Mouse (Mus musculus) macrophage (primary cell): ENCODE results near the gene Adgre5. TPM values are rescaled to one million over a fixed set of nuclear protein-coding genes. Genes with fewer than 3 reads are reported as not detected.
A peak's percentile ranks its signal among the peaks of the same experiment; 100 is the strongest.

Source experiments
- H3K27ac ChIP-seq: fragments of 350-480 bp; formaldehyde crosslinking; 2 replicates; pipeline ENCODE4 v1.9.0; 2021
- H3K36me3 ChIP-seq: fragments of 350-480 bp; formaldehyde crosslinking; 2 replicates; pipeline ENCODE4 v1.9.0; 2021; ENCODE audit errors: inconsistent target
- H3K4me3 ChIP-seq: fragments of 350-480 bp; formaldehyde crosslinking; 2 replicates; pipeline ENCODE4 v1.9.0; 2021; ENCODE audit errors: inconsistent target
- H3K79me2 ChIP-seq: fragments of 350-480 bp; formaldehyde crosslinking; 2 replicates; pipeline ENCODE4 v1.9.0; 2021; ENCODE audit errors: inconsistent target
- WGBS: methylation state at CpG from one replicate; pipeline ENCODE4 v1.1.7; 2026; ENCODE audit warnings: inconsistent platforms; ENCODE audit not compliant: missing documents; 5-methylcytosine and 5-hydroxymethylcytosine counted together
- polyA plus RNA-seq: library from polyadenylated mRNA; stranded (reverse); fragments of 250-400 nt; gene quantifications from 3 replicates; pipeline ENCODE4 v1.2.4, GENCODE M21; 2018; ENCODE audit warnings: inconsistent platforms

Adgre5 gene
- polyA plus RNA-seq, 1 experiment from 2014 or later, result 147 TPM

DNA sequence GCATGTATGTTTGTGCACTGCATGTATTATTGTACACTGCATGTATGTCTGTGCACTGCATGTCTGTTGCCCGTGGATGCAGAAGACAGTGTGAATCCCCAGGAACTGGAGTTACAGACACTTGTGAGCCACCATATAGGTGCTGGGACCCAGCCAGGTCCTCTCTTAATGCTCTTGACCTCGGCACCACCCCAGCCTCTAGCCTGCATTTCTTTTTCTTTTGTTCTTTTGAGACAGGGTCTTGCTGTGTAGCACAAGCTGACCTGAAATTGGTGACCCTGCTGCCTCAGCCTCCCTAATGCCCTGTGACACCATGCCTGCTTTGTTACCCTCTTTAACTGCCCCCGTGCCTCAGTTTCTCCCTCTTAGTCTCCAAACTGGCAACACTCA, 545 bp downstream of the Adgre5 start:
- Histone ChIP-seq H3K4me3 (peak overlapping the region; percentile 45), H3K36me3 (no peaks in the 10 kb centered on the region), H3K27ac (peak overlapping the region; percentile 40), H3K79me2 (peaks cover 48% of the 10 kb centered on the region; the same call in 1 of the 2 replicates)
- 16% methylated on average over 3 of the region's 3 CpGs for WGBS

DNA sequence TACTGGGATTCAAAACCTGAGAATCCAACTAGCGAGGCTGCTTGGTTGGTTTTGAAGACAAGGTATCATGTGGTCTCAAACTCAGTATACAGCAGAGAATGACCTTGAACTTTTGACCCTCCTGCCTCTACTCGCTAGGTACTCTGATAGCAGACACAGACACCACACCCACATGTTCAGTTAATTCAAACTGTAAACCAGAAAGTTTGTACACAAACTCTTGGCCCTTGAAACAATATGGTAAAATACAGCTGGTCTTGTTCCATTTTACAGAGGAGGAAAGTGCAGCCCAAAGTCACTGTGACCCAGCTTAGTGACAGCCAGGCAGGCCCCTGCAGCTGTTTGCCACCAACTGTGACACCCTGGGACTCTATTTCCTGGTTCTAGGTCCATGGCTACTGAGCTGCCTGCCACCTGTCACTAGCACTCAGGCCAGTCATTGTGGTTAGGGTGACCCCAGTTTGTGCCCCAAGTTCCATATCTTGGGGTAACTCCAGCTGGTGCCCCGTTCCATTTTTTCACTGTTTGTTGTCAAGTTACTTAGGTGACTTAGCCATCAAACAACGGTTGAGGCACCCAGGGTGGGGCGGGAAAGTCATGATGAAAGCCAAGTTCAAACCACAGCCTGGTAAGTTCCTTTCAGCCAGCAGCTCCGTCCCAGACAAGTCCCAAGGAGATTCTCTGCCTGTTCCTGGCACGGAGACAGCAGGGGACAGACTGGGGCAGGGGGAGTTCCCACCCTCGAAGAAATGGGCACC, 1.2 kb downstream of the Adgre5 start:
- peak overlapping the region; percentile 45 for H3K4me3 ChIP-seq
- H3K27ac ChIP-seq, result 0 out of 2 replicates have a peak overlapping the region, but pooled peaks have one; percentile 40
- no peaks in the 10 kb centered on the region for H3K36me3 ChIP-seq
- peaks cover 55% of the 10 kb centered on the region; the same call in 1 of the 2 replicates for H3K79me2 ChIP-seq
- 39% methylated on average over 8 of the region's 8 CpGs for WGBS

DNA sequence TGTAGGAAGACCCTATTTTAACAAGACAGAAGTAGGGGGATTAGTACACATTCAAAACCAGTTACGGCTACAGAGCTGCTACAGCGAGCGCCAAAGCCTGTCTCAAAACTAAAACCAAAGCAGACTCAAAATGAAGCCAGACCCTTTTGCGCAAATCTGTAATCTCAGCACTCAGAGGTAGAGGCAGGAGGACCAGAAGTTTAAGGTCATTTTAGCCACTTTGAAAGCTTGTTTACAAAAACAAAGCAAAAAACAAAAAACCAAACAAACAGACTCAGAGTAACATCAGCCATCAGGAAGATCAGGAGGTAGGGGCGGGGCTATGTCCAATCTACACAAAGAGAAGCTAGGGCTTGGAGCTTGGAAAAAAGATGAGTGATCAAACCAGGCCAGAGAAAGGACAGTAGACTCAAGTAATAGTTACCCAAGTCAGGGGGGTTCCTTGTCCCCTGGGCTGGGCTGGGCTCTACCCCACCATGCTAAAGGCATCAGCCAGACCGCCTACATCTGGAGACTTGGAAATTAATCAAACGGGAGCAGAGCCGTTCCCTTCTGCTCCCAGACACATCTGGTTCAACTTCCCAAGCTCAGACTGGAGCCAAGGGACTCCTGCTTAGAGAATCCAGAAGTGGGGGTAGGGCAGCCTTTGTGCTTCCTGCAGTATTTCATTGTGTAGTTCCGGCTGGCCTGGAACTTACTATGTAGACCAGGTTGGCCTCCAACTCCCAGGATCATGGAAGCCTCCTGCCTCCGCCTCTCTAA, 2.0 kb downstream of the Adgre5 start:
- WGBS, result 85% methylated on average over 10 of the region's 10 CpGs
- Histone ChIP-seq H3K79me2 (peaks cover 62% of the 10 kb centered on the region; the same call in 1 of the 2 replicates), H3K4me3 (no peak overlapping the region), H3K27ac (no peak overlapping the region), H3K36me3 (peaks cover 2% of the 10 kb centered on the region; the same call in 1 of the 2 replicates)

- Histone ChIP-seq H3K36me3 (peaks cover 12% of the 10 kb centered on the region; the same call in 1 of the 2 replicates), H3K79me2 (peaks cover 69% of the 10 kb centered on the region; the same call in 1 of the 2 replicates), H3K4me3 (no peak overlapping the region), H3K27ac (peak overlapping the region; percentile 71)
- WGBS, result 22% methylated on average over 4 of the region's 4 CpGs
Observed at GRCm38 (mm10) chr8:83737852-83738562, 3.1 kb downstream of the Adgre5 start.

GRCm38 (mm10) chr8:83737346-83737745, 3.8 kb downstream of the Adgre5 start:
- Histone ChIP-seq H3K27ac (peak overlapping the region; percentile 71), H3K36me3 (peaks cover 18% of the 10 kb centered on the region), H3K79me2 (peaks cover 69% of the 10 kb centered on the region; the same call in 1 of the 2 replicates), H3K4me3 (no peak overlapping the region)
- WGBS, result 89% methylated on average over 4 of the region's 4 CpGs

GRCm38 (mm10) chr8:83736681-83737080, 4.4 kb downstream of the Adgre5 start:
- Histone ChIP-seq H3K36me3 (peaks cover 25% of the 10 kb centered on the region), H3K27ac (no peak overlapping the region), H3K79me2 (peaks cover 69% of the 10 kb centered on the region; the same call in 1 of the 2 replicates), H3K4me3 (no peak overlapping the region)
- 67% methylated on average over 4 of the region's 4 CpGs for WGBS

- Histone ChIP-seq H3K4me3 (no peak overlapping the region), H3K36me3 (peaks cover 62% of the 10 kb centered on the region), H3K79me2 (peaks cover 43% of the 10 kb centered on the region; the same call in 1 of the 2 replicates), H3K27ac (no peak overlapping the region)
- WGBS, result 41% methylated on average over 6 of the region's 6 CpGs
Observed at GRCm38 (mm10) chr8:83732919-83733318, 8.2 kb downstream of the Adgre5 start.

DNA sequence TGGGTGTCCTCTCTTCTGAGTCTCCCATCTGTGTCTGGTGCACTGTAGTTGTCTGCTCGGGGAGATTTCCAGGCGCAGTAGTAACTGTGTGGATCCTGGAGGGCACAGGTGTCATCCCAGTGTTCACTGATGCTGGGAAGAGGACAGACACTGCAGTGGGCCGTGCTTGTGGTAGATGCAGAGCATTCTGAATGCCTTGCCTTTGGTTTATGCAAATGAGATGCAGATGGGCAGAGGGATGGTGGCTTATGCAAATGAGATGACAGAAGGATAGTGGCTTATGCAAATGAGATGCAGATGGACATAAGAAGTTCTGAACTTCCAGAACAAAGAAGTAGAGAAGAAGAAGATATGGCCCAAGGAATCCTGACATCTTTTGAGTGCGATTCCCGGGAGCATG, 9.2 kb downstream of the Adgre5 start:
- Histone ChIP-seq H3K36me3 (peaks cover 72% of the 10 kb centered on the region), H3K27ac (no peak overlapping the region), H3K4me3 (no peak overlapping the region), H3K79me2 (peaks cover 35% of the 10 kb centered on the region; the same call in 1 of the 2 replicates)
- WGBS, result 94% methylated on average over 5 of the region's 5 CpGs

DNA sequence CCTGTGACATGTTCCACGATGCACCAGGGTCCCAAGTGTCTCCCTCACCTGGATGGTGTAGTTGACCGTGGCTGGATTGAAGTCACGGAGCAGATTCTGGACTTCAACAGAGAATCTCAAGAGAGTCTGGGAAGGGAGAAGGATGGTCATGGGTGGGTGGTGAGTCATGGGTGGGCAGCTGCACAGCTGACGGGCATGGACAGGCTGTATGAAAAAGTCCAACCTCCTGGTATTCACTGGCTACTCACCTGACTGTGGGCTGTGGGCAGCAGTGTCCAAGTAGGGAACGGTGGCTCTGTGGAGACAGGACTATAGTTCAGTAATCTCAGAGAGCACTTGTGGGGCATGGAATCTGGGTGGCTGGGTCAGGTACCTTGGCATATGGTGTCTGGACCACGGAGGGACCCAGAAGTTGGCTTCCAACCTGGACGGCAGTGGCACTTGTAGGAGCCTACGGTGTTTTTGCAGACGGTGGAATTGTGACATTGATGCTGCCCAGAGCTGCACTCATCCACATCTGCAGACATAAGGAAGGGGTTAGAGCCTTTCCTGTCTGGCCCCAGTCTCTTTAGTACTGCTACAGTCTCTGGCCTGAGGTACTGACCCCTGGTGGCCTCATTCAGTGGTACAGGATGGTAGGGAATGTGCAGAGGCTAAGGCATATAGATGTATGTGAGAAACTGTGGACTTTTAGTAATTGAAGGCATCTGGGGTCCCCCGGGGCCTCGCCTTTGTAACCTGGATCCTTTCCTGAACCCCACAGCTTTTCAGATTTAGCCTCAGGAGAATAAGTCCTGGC, 11.9 kb downstream of the Adgre5 start:
- Histone ChIP-seq H3K79me2 (peaks cover 8% of the 10 kb centered on the region; the same call in 1 of the 2 replicates), H3K27ac (no peak overlapping the region), H3K4me3 (no peak overlapping the region), H3K36me3 (peaks cover 89% of the 10 kb centered on the region)
- 89% methylated on average over 11 of the region's 11 CpGs for WGBS

- H3K4me3 ChIP-seq, result no peak overlapping the region
- H3K79me2 ChIP-seq, result peaks cover 1% of the 10 kb centered on the region; the same call in 1 of the 2 replicates
- H3K36me3 ChIP-seq, result peaks cover 88% of the 10 kb centered on the region
- WGBS, result 98% methylated on average over 8 of the region's 8 CpGs
- no peak overlapping the region for H3K27ac ChIP-seq
Observed at GRCm38 (mm10) chr8:83725521-83726102, 15.5 kb downstream of the Adgre5 start.

DNA sequence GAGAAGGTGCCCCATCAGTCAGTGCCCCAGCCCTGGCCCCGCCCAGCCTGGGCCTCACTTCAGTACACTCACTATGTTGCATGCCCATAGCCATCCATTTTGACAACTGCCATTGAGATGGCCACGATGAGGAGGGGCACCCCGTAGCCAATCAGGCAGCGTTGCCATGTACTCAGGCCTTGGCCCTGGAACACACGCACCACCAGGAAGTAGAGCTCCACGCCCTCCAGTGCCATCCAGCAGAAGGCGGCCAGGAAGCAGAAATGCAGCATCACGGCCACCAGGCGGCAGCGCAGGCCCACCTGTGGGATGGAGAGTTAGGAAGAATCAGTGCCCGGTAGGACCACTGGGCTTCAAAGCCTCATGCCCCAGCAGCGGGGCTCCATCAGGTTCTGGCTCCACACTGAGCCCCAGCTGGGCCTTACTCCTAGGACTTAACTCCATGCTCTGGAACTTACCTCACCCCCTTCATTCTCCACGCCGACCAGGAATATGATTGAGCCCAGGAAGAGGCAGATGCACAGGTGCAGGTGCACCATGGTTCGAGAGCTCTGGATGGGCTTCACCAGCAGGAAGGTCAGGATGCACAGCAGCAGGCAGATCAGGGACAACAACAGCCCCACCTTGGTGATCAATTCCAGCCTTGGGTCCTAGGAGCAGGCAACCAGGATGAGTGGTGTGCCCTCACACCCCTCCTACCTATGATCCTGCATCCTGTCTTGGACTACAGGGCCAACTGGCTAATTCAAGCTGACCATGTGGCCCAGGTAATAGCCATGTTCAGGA, 16.2 kb downstream of the Adgre5 start:
- peaks cover 86% of the 10 kb centered on the region for H3K36me3 ChIP-seq
- no peak overlapping the region for H3K27ac ChIP-seq
- H3K4me3 ChIP-seq, result no peak overlapping the region
- 22% methylated on average over 12 of the region's 15 CpGs for WGBS
- H3K79me2 ChIP-seq, result peaks cover 8% of the 10 kb centered on the region

DNA sequence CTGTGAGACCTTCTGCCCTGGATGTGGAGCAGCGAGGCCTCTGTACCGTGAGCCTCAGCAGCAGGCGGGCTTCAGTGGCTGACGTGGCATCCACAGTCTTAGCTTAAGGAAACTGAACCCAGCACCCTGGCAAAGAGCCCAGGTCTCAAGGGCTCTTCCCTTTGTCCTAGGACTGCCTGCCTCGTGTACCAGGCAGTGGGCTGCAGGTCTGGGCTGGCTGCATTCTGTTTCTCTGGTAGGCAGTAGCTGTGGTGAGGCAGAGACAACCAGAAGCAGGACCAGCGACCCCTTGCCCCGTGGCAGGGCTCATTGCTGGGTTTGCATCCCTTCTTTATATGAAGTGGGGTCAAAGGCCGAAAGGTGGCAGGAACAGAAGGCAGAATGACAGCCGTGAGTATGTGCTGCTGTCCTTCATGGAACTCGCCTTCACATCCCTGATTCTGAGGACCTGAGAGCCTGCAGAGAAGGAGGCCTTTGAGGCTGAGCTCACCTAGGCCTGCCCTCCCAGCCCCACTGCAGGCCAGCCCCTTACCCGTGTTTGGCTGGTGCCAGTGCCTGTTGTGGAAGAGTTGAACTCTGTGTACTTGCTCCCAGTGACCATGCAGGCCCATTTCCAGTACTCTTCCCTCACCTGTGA, 17.6 kb downstream of the Adgre5 start:
- WGBS, result 85% methylated on average over 11 of the region's 11 CpGs

More for the DNA sequence above, 17.6 kb downstream of the Adgre5 start:
- H3K36me3 ChIP-seq, result peaks cover 79% of the 10 kb centered on the region
- H3K27ac ChIP-seq, result no peak overlapping the region
- peaks cover 22% of the 10 kb centered on the region for H3K79me2 ChIP-seq
- no peak overlapping the region for H3K4me3 ChIP-seq
